Mouse (Mus musculus): Measurements from ENCODE around the gene Tirap.

Gene Tirap

GRCm38 (mm10) chr9:35199772-35200471, at the start of gene Tirap, which contains the start of gene Srpr:
Tirap (minus strand) TSS chr9:35200291.
Srpr (plus strand) TSS chr9:35200175.
- DNase-seq: peak; percentile 92 to 95

DNA sequence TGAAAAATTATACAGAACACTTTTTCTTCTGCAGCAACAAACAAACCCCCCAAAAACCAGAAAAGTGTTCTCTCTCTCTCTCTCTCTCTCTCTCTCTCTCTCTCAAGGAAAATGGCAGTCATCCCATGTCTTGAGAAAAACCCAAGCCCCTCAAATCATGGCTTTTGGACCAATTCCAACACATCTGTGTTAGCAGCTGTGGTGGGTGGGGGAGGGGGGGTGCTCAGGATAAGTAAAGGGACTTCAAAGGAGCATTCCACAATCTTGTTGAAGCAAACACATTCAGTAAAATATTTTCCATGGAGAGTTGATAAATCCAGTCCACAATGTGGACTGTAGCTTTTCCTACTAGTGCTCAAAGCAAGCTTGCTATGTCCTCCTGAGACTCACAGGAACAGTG, 49.4 kb upstream of the Tirap start:
- DNase-seq: no peak

- DNase-seq: no peak
Observed at GRCm38 (mm10) chr9:35247405-35247804, 47.3 kb upstream of the Tirap start.

DNA sequence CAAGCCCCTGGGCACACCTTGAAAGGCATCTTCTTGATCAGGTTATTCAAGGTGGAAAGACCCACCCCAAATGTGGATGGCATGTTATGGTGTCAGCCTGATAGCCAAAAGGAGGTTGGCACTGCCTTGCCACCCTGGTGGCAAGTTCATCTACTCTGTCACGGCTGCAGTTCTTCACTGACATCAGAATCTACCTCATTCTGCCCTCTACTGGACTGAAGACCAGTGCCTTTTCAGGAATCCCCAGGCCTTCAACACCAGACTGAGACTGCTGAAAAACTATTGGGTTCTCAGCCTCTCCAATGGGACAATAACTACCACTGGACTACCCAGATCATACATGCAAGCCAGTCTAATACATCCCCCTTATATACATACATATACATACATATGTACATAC, 39.6 kb upstream of the Tirap start:
- no peak for DNase-seq

DNA sequence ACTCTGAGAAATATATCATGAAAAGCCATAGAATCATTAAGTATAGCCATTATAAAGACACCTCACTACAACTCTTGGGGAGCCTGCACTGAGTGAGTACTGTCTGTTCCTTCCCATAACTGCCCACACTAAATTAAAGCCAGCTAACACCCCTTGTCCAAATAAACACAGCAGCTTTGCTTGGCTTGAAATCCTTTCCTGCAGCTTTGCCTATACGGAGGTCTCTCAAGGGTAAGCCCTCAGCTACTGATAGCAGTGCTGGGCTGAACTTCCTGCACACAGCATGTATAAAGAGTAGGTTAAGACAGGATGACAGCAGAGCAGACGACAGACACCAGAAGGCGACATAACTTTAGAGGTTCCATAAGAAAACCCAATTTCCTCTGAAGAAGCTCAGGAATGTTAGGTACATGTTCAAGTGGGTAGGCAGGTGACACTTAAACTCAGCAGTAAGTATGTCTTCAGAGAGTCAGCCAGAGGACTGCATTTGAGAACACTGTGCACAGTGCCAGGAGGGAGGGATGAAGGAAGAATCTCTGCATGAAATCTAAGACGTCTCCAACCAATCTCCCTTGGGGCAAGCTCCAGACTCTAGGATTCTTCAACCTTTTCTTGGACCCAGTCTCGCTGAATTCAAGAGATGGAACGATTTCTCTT, 39.0 kb upstream of the Tirap start:
- no peak for DNase-seq

DNA sequence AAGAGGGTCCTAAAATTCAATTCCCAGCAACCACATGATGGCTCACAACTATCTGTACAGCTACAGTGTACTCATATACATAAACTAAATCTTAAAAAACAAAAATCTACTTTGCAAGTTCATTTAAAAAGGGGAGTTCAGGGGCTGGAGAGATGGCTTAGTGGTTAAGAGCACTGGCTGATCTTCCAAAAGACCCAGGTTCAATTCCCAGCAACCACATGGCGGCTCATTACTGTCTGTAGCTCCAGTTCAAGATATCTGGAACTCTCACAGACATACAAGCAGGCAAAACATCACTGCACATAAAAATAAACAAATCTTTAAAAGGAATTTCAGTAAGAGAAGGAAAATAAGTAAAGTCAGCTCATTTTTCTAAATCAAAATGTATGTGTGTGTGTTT, 38.3 kb upstream of the Tirap start:
- DNase-seq: no peak

DNA sequence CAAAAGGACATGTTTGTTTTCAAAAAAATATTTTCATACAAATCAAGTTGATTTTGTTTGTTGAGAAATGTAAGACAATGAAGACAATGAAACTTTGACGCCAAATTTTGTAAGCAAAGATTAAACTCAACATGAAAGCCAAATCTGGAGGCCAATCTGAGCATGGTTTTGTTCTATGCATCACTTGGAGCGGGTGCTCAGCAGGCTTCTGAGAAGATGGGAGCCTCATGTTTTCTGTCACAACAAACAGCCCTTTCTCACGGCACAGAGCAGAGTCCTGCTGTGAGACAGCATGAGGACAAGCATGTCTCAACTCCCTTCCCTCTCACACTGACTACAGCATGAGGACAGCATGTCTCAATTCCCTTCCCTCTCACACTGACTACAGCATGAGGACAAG, 35.9 kb upstream of the Tirap start:
- no peak for DNase-seq

DNA sequence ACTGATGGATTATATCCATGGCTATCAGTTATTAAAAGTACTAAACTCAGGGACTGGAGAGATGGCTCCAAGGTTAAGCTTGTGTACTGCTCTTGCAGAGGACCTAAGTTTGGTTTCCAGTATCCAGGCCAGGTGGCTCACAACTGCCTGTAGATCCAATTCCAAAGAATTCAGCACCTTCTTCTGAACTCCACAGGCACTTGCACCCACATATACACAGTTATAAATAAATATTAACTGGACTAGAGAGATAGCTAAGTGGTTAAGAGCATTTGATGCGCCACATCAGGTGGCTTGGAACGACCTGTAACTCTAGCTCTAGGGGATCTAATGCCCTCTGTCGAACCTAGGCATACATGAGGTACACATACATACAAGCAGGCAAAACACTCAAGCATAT, 28.6 kb upstream of the Tirap start:
- no peak for DNase-seq

- no peak for DNase-seq
Observed at GRCm38 (mm10) chr9:35223466-35223865, 23.4 kb upstream of the Tirap start.

DNA sequence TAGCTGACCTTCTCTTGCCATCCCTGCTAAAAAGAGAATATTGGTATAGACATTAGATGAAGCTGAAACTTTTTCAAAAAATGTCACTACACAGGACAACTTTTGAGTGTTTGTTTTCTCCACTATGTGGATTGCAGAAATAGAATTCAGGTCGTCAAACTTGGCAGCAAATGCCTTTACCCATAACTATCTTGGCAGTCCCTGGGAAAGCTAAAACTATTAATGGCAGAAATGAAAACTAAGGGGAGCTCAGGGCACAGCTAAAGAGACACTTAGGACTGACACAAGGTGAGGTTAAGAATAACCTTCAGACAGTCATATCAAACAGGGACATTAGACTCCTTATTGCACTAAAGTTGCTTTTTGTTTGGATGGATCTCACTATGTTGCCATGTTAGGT, 17.9 kb upstream of the Tirap start:
- no peak for DNase-seq

GRCm38 (mm10) chr9:35211573-35212511, 11.8 kb upstream of the Tirap start:
- DNase-seq: peak in 1 of 2 experiments; percentile 28

DNA sequence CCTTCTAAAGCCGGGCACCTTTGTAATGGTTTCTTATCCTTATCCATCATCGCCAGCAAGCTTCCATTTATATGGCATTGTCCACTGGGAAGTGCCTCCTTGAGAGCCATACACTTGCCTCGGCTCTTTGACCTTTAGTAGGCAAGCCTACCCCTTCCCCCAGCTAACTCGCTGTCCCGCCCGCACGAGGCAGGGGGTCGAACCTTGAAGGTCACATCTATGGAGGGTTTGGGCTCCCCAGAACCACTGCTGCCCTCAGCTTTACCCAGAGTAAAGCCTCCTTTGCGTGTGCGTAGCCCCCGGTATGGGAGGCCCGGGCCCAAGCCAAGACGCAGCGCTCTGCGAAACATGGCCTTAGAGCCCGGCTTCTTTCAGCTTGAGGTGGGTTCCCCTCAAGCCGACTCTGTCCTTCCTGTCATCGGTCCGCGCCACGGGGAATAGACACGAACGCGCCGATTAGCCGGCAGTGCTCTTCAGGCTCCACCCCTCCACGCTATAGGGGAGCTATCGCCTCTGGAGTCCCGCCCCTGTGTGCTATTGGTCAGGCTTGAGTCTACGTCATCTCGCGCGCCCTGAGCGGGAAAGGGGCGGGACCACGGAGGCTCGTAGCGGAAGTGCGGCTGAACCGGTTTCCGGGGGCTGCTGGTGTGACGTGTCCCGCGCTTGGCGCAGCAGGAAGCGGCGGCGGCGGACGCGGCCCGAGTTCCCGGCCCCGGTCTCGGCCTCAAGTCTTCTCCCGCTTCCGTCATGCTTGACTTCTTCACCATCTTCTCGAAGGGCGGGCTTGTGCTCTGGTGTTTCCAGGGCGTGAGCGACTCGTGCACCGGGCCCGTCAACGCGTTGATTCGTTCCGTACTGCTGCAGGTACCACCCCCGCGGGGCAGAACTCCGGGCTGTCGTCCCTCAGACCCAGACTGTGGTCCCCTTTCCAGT, 10.7 kb upstream of the Tirap start, which contains the start of gene Foxred1:
TSS of gene Foxred1 (minus strand) at position 514 of the 933 bp plus-strand sequence.
- peak; percentile 98 to 99 for DNase-seq

DNA sequence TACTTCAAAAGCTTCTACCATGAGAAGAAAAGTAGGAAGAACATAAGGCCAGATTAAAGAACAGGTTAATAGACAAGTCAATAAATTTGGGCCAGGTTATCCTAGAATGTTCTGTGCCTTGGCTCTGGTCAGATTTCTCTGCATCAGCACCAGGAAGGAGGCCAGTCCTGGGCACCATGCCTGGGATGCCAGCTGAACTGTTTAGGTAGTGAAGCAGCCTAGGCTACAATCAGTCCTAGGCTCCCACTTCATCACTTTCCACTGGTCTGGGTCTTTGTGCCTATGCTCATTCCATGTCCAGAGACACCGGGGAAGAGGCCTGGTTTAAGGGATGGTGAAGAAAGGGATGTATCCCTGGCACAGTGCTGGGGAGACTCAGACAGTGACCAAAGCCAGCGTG, 4.3 kb upstream of the Tirap start:
- DNase-seq: peak; percentile 22 to 58

DNA sequence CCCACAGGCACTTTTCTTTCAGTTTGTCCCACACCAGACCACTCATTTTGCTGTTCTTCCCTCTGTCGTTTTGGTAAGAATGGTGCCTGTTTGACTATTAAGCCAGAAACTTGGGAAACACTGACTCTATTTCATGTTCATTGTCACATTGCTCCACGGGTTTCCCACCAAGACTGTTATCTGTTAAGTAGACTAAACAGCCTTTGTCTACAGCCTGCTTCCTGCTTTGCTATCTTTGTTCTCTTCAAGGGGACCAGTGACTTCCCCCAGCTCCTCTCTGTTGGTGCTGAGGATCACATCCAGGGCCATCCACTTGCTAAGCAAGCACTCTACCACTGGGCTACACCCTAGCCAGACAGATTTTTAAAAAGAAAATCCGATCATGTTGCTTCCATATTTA, 3.4 kb upstream of the Tirap start:
- no peak for DNase-seq

DNA sequence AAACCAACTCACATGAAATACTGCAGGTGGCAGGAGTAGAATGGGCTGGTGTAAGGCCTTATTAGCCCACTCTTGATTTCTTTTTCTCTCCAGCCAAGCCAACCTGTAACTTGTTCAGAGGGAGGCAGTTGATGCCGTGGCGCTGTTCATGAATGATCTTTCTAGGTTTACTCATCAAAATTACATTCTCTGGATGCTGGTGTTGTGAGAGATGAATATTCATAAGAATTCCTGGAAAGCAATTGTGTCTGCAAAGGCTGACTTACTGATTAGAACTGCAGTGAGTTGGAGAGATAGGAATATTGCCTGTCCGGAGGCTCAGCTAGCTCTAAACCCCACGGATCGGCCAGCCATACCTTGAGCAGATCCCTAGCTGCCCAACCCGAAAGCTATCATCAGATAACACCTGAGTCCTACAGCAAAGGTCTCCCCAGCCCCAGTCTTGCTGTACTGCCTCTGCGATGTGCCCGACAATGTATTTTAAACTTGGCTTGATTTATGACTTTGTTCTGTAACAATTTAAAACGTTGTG, 504 bp upstream of the Tirap start:
- no peak for DNase-seq

GRCm38 (mm10) chr9:35198945-35199771, 933 bp downstream of the Tirap start:
- no peak for DNase-seq

GRCm38 (mm10) chr9:35198351-35198750, 1.7 kb downstream of the Tirap start:
- DNase-seq: no peak

DNA sequence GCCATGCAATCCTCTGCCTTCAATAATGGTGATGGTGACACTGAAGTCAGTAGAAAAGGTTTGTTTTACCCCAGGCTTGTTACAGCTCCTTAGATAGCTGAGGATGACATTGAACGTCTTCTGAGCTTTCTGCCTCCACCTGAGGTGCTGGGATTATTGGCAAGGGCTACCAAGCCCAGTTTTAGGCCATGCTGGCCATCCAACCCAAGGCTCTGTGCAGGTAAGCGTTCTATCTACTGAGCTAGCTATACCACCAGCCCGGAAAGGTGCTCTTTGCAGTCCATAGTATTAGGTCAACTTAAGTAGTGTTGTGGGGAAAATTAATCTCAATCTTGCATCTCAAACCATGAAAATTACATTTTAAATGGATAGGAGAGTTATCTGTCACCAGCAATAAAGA, 2.5 kb downstream of the Tirap start:
- no peak for DNase-seq

- no peak for DNase-seq
Observed at GRCm38 (mm10) chr9:35194048-35194447, 6.0 kb downstream of the Tirap start.

DNA sequence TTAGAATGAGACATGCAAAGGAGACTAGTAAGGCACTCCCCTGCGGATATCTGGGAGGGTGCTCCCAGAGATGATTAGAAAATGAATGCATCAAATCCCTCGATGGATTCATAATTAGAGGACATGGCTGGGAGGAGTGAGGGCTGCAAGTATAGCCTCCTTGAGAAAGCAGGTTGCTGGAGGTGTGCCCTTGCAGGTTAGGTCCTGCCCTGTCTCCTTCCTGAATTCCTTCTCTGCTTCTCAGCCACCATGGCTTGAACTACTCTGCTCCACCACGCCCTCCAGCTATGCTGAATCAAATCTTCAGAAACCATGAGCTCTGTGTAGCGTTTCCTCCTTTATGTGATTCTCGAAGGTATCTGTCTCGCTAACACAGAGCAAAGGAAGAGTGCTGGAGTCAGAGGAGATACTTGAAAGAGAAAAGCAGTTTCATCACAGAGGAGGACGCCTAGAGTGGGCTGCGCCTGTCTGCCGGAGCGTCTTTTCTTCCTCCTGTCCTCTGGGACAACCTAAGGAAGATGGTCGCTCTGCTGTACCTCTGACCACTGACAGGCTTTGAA, 7.0 kb downstream of the Tirap start:
- no peak for DNase-seq

GRCm38 (mm10) chr9:35188700-35189099, 11.4 kb downstream of the Tirap start:
- peak; percentile 49 to 74 for DNase-seq

All from cerebellum, postnatal 25 days (tissue).